8 mouse cellular contexts compared by ENCODE assay signal in genomic region chr17:45572103-45573086, GRCm38 (mm10). TPM values are rescaled to one million over a fixed set of nuclear protein-coding genes. Genes with fewer than 3 reads are reported as not detected.
DNase-seq lines count a peak whose midpoint lies in the region; ATAC-seq and TF ChIP-seq lines count a peak whose summit lies in the region.

No protein-coding gene starts in this region.

- no peak for TF ChIP-seq CTCF in brain, embryonic 14.5 days (IDR thresholded peaks at IDR 0.05; ENCODE audit: borderline replicate concordance, extremely low read depth, insufficient read depth, insufficient read length)
- TF ChIP-seq CTCF in liver, embryonic 14.5 days (IDR thresholded peaks at IDR 0.05; ENCODE audit: low read depth): no peak
- TF ChIP-seq CTCF in testis, adult 2 months (IDR thresholded peaks at IDR 0.05; ENCODE audit: control insufficient read depth, insufficient read depth, insufficient replicate concordance, low read depth, low read length): no peak

- WGBS in forebrain, embryonic 10.5 days: under 1% methylated on average over 56 of the region's 57 CpGs
- WGBS in heart, embryonic 15.5 days: under 1% methylated on average over 53 of the region's 57 CpGs
- WGBS in liver, embryonic 14.5 days (ENCODE audit: insufficient replicate concordance): under 1% methylated on average over 56 of the region's 57 CpGs

- peaks cover 62% of the 10 kb centered on the region for H3K4me1 ChIP-seq in forebrain, embryonic 10.5 days
- peaks cover 52% of the 10 kb centered on the region for H3K4me1 ChIP-seq in heart, embryonic 15.5 days (replicated peaks)
- peaks cover 4 to 8% of the 10 kb centered on the region in 2 experiments for H3K4me1 ChIP-seq in liver, embryonic 14.5 days (replicated peaks; ENCODE audit: control insufficient read depth in 2 of 2, insufficient read depth in 2 of 2, low read length in 1 of 2)
- peaks cover 11% of the 10 kb centered on the region for H3K4me1 ChIP-seq in testis, adult 2 months (ENCODE audit: control insufficient read depth, insufficient read depth, low read length)

- H3K36me3 ChIP-seq in forebrain, embryonic 10.5 days (replicated peaks): peaks cover 51% of the 10 kb centered on the region
- peaks cover 43% of the 10 kb centered on the region for H3K36me3 ChIP-seq in heart, embryonic 15.5 days
- peaks cover 46% of the 10 kb centered on the region for H3K36me3 ChIP-seq in liver, embryonic 14.5 days (replicated peaks; ENCODE audit: control insufficient read depth, insufficient read depth, low read depth)
- H3K36me3 ChIP-seq in testis, adult 2 months (ENCODE audit: control insufficient read depth, insufficient read depth, low read length): peaks cover 4% of the 10 kb centered on the region

- peak overlapping the region; percentile 72 for H3K4me2 ChIP-seq in heart, embryonic 15.5 days
- H3K4me2 ChIP-seq in liver, embryonic 14.5 days (ENCODE audit: low read depth): peak overlapping the region; percentile 100

- H3K9ac ChIP-seq in heart, embryonic 15.5 days: peak overlapping the region; percentile 100
- H3K9ac ChIP-seq in liver, embryonic 14.5 days (replicated peaks): peak overlapping the region; percentile 97

- no peaks in the 10 kb centered on the region for H3K27me3 ChIP-seq in forebrain, embryonic 10.5 days (ENCODE audit: poor library complexity, severe bottlenecking)
- no peaks in the 10 kb centered on the region for H3K27me3 ChIP-seq in heart, embryonic 15.5 days
- H3K27me3 ChIP-seq in liver, embryonic 14.5 days (ENCODE audit: control insufficient read depth, insufficient read depth, low read length): no peaks in the 10 kb centered on the region
- H3K27me3 ChIP-seq in testis, adult 2 months (ENCODE audit: control insufficient read depth, insufficient read depth, low read length): no peaks in the 10 kb centered on the region

- peak overlapping the region; percentile 99 for H3K27ac ChIP-seq in forebrain, embryonic 10.5 days
- peak overlapping the region; percentile 99 for H3K27ac ChIP-seq in heart, embryonic 15.5 days
- peak overlapping the region; percentile 92 for H3K27ac ChIP-seq in liver, embryonic 14.5 days
- H3K27ac ChIP-seq in testis, adult 2 months (ENCODE audit: control insufficient read depth, insufficient read depth, low read depth, low read length): peak overlapping the region; percentile 88

- ATAC-seq in CD4-positive, CD25-positive, alpha-beta regulatory T cell, adult 4 months: peak; percentile 37
- peak; percentile 50 for ATAC-seq in heart, embryonic 15.5 days (replicated peaks; ENCODE audit: insufficient number of reproducible peaks, insufficient read depth, low FRiP score, low read depth)
- ATAC-seq in liver, embryonic 14.5 days (ENCODE audit: insufficient read depth): peak; percentile 56

- no peak for TF ChIP-seq EP300 in liver, embryonic 14.5 days (IDR thresholded peaks at IDR 0.05; ENCODE audit: low read depth)

- no peaks in the 10 kb centered on the region for H3K9me3 ChIP-seq in forebrain, embryonic 10.5 days
- no peaks in the 10 kb centered on the region for H3K9me3 ChIP-seq in heart, embryonic 15.5 days (replicated peaks)
- no peaks in the 10 kb centered on the region for H3K9me3 ChIP-seq in liver, embryonic 14.5 days (ENCODE audit: control insufficient read depth, low read length)

- DNase-seq in brain, embryonic 14.5 days (ENCODE audit: low read depth): peak; percentile 95
- DNase-seq in forebrain, embryonic 10.5 days (ENCODE audit: extremely low spot score, low spot score): peak; percentile 87
- peak; percentile 92 for DNase-seq in kidney, postnatal 10 days
- DNase-seq in liver, embryonic 14.5 days (ENCODE audit: low read depth in 3 of 3, low spot score in 3 of 3): peak in 1 of 3 experiments; percentile 62
- DNase-seq in neural tube, embryonic 10.5 days (ENCODE audit: extremely low spot score, low spot score): peak; percentile 88

- no peak; the same call in 1 of the 2 replicates for TF ChIP-seq POLR2A in brain, embryonic 14.5 days (IDR thresholded peaks at IDR 0.05; ENCODE audit: borderline replicate concordance, extremely low read depth, insufficient read depth, insufficient read length, poor library complexity, severe bottlenecking)
- no peak for TF ChIP-seq POLR2A in testis, adult 2 months (IDR thresholded peaks at IDR 0.05; ENCODE audit: control insufficient read depth, low read depth, low read length)

- peak overlapping the region; percentile 83 for H3K4me3 ChIP-seq in forebrain, embryonic 10.5 days
- H3K4me3 ChIP-seq in heart, embryonic 15.5 days: peak overlapping the region; percentile 98
- H3K4me3 ChIP-seq in liver, embryonic 14.5 days (ENCODE audit: insufficient read depth in 1 of 2, low read depth in 2 of 2, low read length in 2 of 2): peak overlapping the region; percentile 80 to 100
- H3K4me3 ChIP-seq in testis, adult 2 months (ENCODE audit: control insufficient read depth, low read depth, low read length): peak overlapping the region; percentile 90

RNA-seq across cellular contexts. Expression of gene Hsp90ab1, which starts 0.7 kb away (rescaled TPM):
- polyA plus RNA-seq in CD4-positive, CD25-positive, alpha-beta regulatory T cell, adult 4 months (2017; shearing (Covaris generic)): 1,000 to 10,000 TPM; 1,172 to 1,222 TPM
- polyA plus RNA-seq in brain, embryonic 14.5 days (2012; rRNA removed): 677 and 1,066 TPM in 2 replicates
- 2,210 and 2,220 TPM in 2 replicates for polyA plus RNA-seq in forebrain, embryonic 10.5 days (2016; fragmentation: Nextera tagmentation; extraction: Ambion mirVana)
- polyA plus RNA-seq in heart, embryonic 15.5 days (2015; fragmentation: Nextera tagmentation; extraction: Ambion mirVana): 1,147 and 1,218 TPM in 2 replicates
- polyA plus RNA-seq in liver, embryonic 14.5 days (2012; rRNA removed): 287 and 369 TPM in 2 replicates
- polyA plus RNA-seq in liver, embryonic 14.5 days (2014; fragmentation: Nextera tagmentation; extraction: Ambion mirVana): 531 and 582 TPM in 2 replicates
- 99.1 and 109 TPM in 2 replicates for polyA plus RNA-seq in testis, adult 2 months (2012; rRNA removed)

RNA-seq across cellular contexts. Expression of gene Slc35b2, which starts 8.7 kb away (rescaled TPM):
- polyA plus RNA-seq in CD4-positive, CD25-positive, alpha-beta regulatory T cell, adult 4 months (2017; shearing (Covaris generic)): 10 to 100 TPM; 27.6 to 39.0 TPM
- polyA plus RNA-seq in brain, embryonic 14.5 days (2012; rRNA removed): 79.5 and 89.1 TPM in 2 replicates
- polyA plus RNA-seq in forebrain, embryonic 10.5 days (2016; fragmentation: Nextera tagmentation; extraction: Ambion mirVana): 114 and 117 TPM in 2 replicates
- 75.8 and 98.4 TPM in 2 replicates for polyA plus RNA-seq in heart, embryonic 15.5 days (2015; fragmentation: Nextera tagmentation; extraction: Ambion mirVana)
- polyA plus RNA-seq in liver, embryonic 14.5 days (2012; rRNA removed): 27.6 and 29.9 TPM in 2 replicates
- 44.8 and 46.4 TPM in 2 replicates for polyA plus RNA-seq in liver, embryonic 14.5 days (2014; fragmentation: Nextera tagmentation; extraction: Ambion mirVana)
- polyA plus RNA-seq in testis, adult 2 months (2012; rRNA removed): 26.6 and 35.6 TPM in 2 replicates

RNA-seq across cellular contexts. Expression of gene Nfkbie, which starts 16.9 kb away (rescaled TPM):
- 10 to 100 TPM; 33.1 to 48.1 TPM for polyA plus RNA-seq in CD4-positive, CD25-positive, alpha-beta regulatory T cell, adult 4 months (2017; shearing (Covaris generic))
- 2.8 and 3.4 TPM in 2 replicates for polyA plus RNA-seq in brain, embryonic 14.5 days (2012; rRNA removed)
- polyA plus RNA-seq in forebrain, embryonic 10.5 days (2016; fragmentation: Nextera tagmentation; extraction: Ambion mirVana): 6.6 and 6.9 TPM in 2 replicates
- 3.0 and 6.8 TPM in 2 replicates for polyA plus RNA-seq in heart, embryonic 15.5 days (2015; fragmentation: Nextera tagmentation; extraction: Ambion mirVana)
- polyA plus RNA-seq in liver, embryonic 14.5 days (2012; rRNA removed): 0.62 and 0.65 TPM in 2 replicates
- 0.66 TPM in 2 replicates for polyA plus RNA-seq in liver, embryonic 14.5 days (2014; fragmentation: Nextera tagmentation; extraction: Ambion mirVana)
- polyA plus RNA-seq in testis, adult 2 months (2012; rRNA removed): 0.83 and 0.95 TPM in 2 replicates

RNA-seq across cellular contexts. Expression of gene Tmem151b, which starts 22.9 kb away (rescaled TPM):
- polyA plus RNA-seq in CD4-positive, CD25-positive, alpha-beta regulatory T cell, adult 4 months (2017; shearing (Covaris generic)): under 1 TPM; 0.15 to 0.35 TPM
- polyA plus RNA-seq in brain, embryonic 14.5 days (2012; rRNA removed): 33.3 and 46.5 TPM in 2 replicates
- polyA plus RNA-seq in forebrain, embryonic 10.5 days (2016; fragmentation: Nextera tagmentation; extraction: Ambion mirVana): 4.8 and 6.3 TPM in 2 replicates
- polyA plus RNA-seq in heart, embryonic 15.5 days (2015; fragmentation: Nextera tagmentation; extraction: Ambion mirVana): 0.96 and 1.5 TPM in 2 replicates
- polyA plus RNA-seq in liver, embryonic 14.5 days (2012; rRNA removed): 0.08 and 0.13 TPM in 2 replicates
- polyA plus RNA-seq in liver, embryonic 14.5 days (2014; fragmentation: Nextera tagmentation; extraction: Ambion mirVana): 0.06 TPM in 1 of 2 replicates, not detected in the other
- 0.35 and 0.37 TPM in 2 replicates for polyA plus RNA-seq in testis, adult 2 months (2012; rRNA removed)

RNA-seq across cellular contexts. Expression of gene Slc29a1, which starts 27.0 kb away (rescaled TPM):
- polyA plus RNA-seq in CD4-positive, CD25-positive, alpha-beta regulatory T cell, adult 4 months (2017; shearing (Covaris generic)): 100 to 1,000 TPM in 1 of 2 experiments, 10 to 100 TPM in 1; 88.0 to 154 TPM
- polyA plus RNA-seq in brain, embryonic 14.5 days (2012; rRNA removed): 43.6 and 60.9 TPM in 2 replicates
- polyA plus RNA-seq in forebrain, embryonic 10.5 days (2016; fragmentation: Nextera tagmentation; extraction: Ambion mirVana): 70.3 and 76.3 TPM in 2 replicates
- 90.9 and 120 TPM in 2 replicates for polyA plus RNA-seq in heart, embryonic 15.5 days (2015; fragmentation: Nextera tagmentation; extraction: Ambion mirVana)
- 152 and 218 TPM in 2 replicates for polyA plus RNA-seq in liver, embryonic 14.5 days (2012; rRNA removed)
- 177 and 188 TPM in 2 replicates for polyA plus RNA-seq in liver, embryonic 14.5 days (2014; fragmentation: Nextera tagmentation; extraction: Ambion mirVana)
- polyA plus RNA-seq in testis, adult 2 months (2012; rRNA removed): 138 and 143 TPM in 2 replicates
